Mouse (Mus musculus) liver, postnatal 0 days (tissue): ENCODE measurements at regions not wholly inside any gene's neighbourhood (a gene's known extent, or its start where the extent isn't known, plus 50 kb on each side); places are given as distances from the start of the nearest gene placed in this dataset.

Experiments used
- CTCF ChIP-seq: sonication (generic); IDR thresholded peaks from 2 replicates; pipeline ENCODE4 v1.5.1; 2016; ENCODE audit warnings: antibody characterized with exemption, low read depth
- EP300 ChIP-seq: IDR thresholded peaks from 2 replicates; pipeline ENCODE4 v1.6.1; 2016; ENCODE audit warnings: antibody characterized with exemption, low read depth, mild to moderate bottlenecking

GRCm38 (mm10) chr6:52463369-52463768 lies 150.1 kb downstream of the Evx1 start:
- TF ChIP-seq CTCF, result no peak
- no peak for TF ChIP-seq EP300
